Mouse (Mus musculus): ENCODE results near the gene Foxj1. TPM values are rescaled to one million over a fixed set of nuclear protein-coding genes. Genes with fewer than 3 reads are reported as not detected.
"Not testable (repeated sequence)": the region's sequence is repeated elsewhere in the genome, so short reads cannot be mapped to it uniquely, and the experiment has no call there.

The Foxj1 gene
- under 1 TPM in 1 of 2 experiments, not detected in 1; 0.23 TPM for total RNA-seq (2021)

GRCm38 (mm10) chr11:116335244-116336036, at the start of gene Foxj1:
TSS of gene Foxj1 (minus strand) at chr11:116335399.
- peak; percentile 98 for DNase-seq

GRCm38 (mm10) chr11:116384171-116384570, 49.0 kb upstream of the Foxj1 start:
- DNase-seq: no peak

GRCm38 (mm10) chr11:116383070-116383469, 47.9 kb upstream of the Foxj1 start:
- DNase-seq: not testable (repeated sequence)

GRCm38 (mm10) chr11:116380767-116381166, 45.6 kb upstream of the Foxj1 start:
- DNase-seq: no peak

- no peak for DNase-seq
These were observed 44.3 kb upstream of the Foxj1 start for GRCm38 (mm10) chr11:116379530-116379929.

GRCm38 (mm10) chr11:116376945-116377661, 41.9 kb upstream of the Foxj1 start:
- DNase-seq: no peak

- DNase-seq: no peak
These were observed 36.8 kb upstream of the Foxj1 start for GRCm38 (mm10) chr11:116371894-116372450.

GRCm38 (mm10) chr11:116369633-116370032, 34.4 kb upstream of the Foxj1 start:
- no peak for DNase-seq

- no peak for DNase-seq
These were observed 33.9 kb upstream of the Foxj1 start for GRCm38 (mm10) chr11:116369051-116369450.

- peak; percentile 88 for DNase-seq
These were observed 32.9 kb upstream of the Foxj1 start for GRCm38 (mm10) chr11:116368116-116368515.

- no peak for DNase-seq
These were observed 31.4 kb upstream of the Foxj1 start for GRCm38 (mm10) chr11:116366647-116367046.

- no peak for DNase-seq
These were observed 30.9 kb upstream of the Foxj1 start for GRCm38 (mm10) chr11:116366124-116366523.

GRCm38 (mm10) chr11:116365432-116365831, 30.2 kb upstream of the Foxj1 start:
- DNase-seq: no peak

- DNase-seq: no peak
These were observed 26.8 kb upstream of the Foxj1 start for GRCm38 (mm10) chr11:116362015-116362414.

GRCm38 (mm10) chr11:116360915-116361314, 25.7 kb upstream of the Foxj1 start:
- not testable (repeated sequence) for DNase-seq

- no peak for DNase-seq
These were observed 24.5 kb upstream of the Foxj1 start for GRCm38 (mm10) chr11:116359652-116360051.

GRCm38 (mm10) chr11:116358926-116359637, 23.9 kb upstream of the Foxj1 start:
- no peak for DNase-seq

GRCm38 (mm10) chr11:116354521-116354920, 19.3 kb upstream of the Foxj1 start:
- no peak for DNase-seq

GRCm38 (mm10) chr11:116353535-116353934, 18.3 kb upstream of the Foxj1 start:
- no peak for DNase-seq

GRCm38 (mm10) chr11:116351294-116351693, 16.1 kb upstream of the Foxj1 start:
- no peak for DNase-seq

- no peak for DNase-seq
These were observed 12.8 kb upstream of the Foxj1 start for GRCm38 (mm10) chr11:116347955-116348354.

GRCm38 (mm10) chr11:116347012-116347411, 11.8 kb upstream of the Foxj1 start:
- no peak for DNase-seq

Measured in heart, postnatal 4 days (tissue).